Mouse (Mus musculus) adrenal gland, adult 18-20 months (tissue): ENCODE data around the gene Mcmbp. TPM values are rescaled to one million over a fixed set of nuclear protein-coding genes. Genes with fewer than 3 reads are reported as not detected.
A peak's percentile ranks its signal among the peaks of the same experiment; 100 is the strongest.

ENCODE experiments used
- DNase-seq, 2 experiments: peaks; one replicate each; pipeline ENCODE4 v3.0.0; 2021 to 2022; ENCODE audit warnings: low spot score in 2 of 2
- long read RNA-seq, 2 experiments: library from polyadenylated mRNA; stranded (forward); transcript quantifications; one replicate each; pipeline ENCODE4 v2.0.0; 2021
- total RNA-seq, 2 experiments: library from RNA; stranded (reverse); gene quantifications; 1 replicate in 1 of 2; 2 replicates in 1 of 2; pipeline ENCODE4 v1.2.3; 2021

Mcmbp gene
- total RNA-seq: 10 to 100 TPM; 29.4 to 34.5 TPM
- long read RNA-seq, experiment 1, full-length matches to known transcripts: 33 of 36 reads
- long read RNA-seq, experiment 1, partial matches to known transcripts: 2 of 36 reads
- long read RNA-seq, experiment 1, other reads (novel, unspliced or antisense): 1 of 36 reads
- long read RNA-seq, experiment 2, full-length matches to known transcripts: 37 of 44 reads
- long read RNA-seq, experiment 2, partial matches to known transcripts: 6 of 44 reads
- long read RNA-seq, experiment 2, other reads (novel, unspliced or antisense): 1 of 44 reads

DNA sequence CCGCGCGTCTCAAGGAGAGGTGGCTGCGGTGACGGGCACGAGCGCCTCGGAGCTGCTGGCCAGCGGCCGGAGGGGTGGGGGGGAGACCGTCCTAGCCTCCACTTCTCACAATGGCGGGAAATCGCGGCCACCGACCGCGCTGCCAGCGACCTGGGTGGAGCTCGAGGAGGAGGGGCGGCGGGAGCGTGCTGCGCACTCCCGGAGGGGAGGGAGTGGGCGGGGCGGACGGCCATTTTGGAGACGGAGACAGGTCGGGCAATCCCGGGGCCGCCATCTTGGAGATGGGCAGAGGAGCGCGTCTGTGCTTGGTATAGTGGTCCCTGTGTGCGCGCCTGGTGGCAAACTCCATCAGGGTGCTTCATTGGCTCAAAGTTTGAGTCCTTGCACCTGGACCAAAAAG is at the start of gene Mcmbp:
Gene Mcmbp, minus strand, starts transcription at position 162 of the 400 bp plus-strand sequence.
- DNase-seq: peak; percentile 96 to 98

GRCm38 (mm10) chr7:128790045-128790444 is 49.8 kb upstream of the Mcmbp start:
- no peak for DNase-seq

DNA sequence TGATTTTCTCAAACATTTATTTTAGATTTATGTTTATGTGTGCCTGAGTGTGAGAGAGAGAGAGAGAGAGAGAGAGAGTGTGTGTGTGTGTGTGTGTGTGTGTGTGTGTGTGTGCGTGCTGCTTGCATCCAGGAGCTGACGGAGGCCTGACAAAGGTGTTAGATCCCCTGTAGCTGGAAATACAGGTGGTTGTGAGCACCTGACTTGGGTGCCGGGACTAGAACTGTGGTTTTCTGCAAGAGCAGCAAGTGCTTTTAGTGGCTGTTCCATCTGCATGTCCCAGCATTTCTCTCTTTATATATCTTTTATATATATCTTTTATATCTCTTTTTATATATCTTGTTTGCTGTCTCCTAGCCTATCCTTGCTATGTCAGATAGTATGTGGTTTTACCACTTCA is 41.6 kb upstream of the Mcmbp start:
- no peak for DNase-seq

- peak; percentile 29 to 33 for DNase-seq
Measured at GRCm38 (mm10) chr7:128779305-128779704, 39.0 kb upstream of the Mcmbp start.

GRCm38 (mm10) chr7:128777201-128777600 is 36.9 kb upstream of the Mcmbp start:
- peak in 1 of 2 experiments; percentile 12 for DNase-seq

DNA sequence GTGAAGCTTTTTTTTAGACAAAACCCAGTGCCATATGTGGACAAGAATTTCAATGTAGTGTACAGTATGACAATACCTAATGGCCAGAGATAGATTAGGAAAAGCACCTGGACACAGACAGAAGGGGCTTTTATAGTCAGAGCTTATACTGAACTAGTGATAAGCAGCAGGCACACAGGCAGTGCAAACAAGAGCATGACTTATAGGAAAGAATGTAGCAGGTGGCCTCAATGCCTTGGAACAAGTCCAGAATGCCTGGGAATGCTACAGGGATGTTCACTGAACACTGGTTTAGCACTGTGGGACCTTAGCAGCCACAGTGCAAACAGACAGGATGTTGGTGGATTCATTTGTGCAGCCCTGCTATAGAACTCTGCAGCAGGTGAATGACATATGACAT is 26.4 kb upstream of the Mcmbp start:
- DNase-seq: no peak

- DNase-seq: no peak
Measured at GRCm38 (mm10) chr7:128758948-128759347, 18.7 kb upstream of the Mcmbp start.

DNA sequence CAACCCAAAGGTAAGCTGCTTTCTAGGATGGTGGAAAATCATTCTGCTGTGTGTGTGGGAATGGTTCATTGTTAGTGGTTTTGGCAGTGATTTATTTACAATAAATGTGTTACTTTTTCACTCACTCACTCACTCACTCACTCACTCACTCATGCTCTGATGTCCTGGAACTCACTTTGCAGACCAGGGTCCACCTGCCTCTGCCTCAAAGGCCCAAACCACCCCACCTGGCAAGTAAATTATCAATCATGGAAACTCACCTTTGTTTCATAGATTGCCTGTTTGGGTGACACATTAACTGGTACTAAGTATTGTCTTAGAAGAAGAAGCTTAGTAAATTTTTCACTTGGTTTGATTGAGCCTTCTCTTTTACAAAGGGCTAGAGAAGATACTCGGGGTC is 15.1 kb upstream of the Mcmbp start:
- no peak for DNase-seq

GRCm38 (mm10) chr7:128752012-128752411 is 11.7 kb upstream of the Mcmbp start:
- no peak for DNase-seq

GRCm38 (mm10) chr7:128750296-128750695 is 10.0 kb upstream of the Mcmbp start:
- DNase-seq: no peak

GRCm38 (mm10) chr7:128748758-128749157 is 8.5 kb upstream of the Mcmbp start:
- peak; percentile 38 to 60 for DNase-seq

DNA sequence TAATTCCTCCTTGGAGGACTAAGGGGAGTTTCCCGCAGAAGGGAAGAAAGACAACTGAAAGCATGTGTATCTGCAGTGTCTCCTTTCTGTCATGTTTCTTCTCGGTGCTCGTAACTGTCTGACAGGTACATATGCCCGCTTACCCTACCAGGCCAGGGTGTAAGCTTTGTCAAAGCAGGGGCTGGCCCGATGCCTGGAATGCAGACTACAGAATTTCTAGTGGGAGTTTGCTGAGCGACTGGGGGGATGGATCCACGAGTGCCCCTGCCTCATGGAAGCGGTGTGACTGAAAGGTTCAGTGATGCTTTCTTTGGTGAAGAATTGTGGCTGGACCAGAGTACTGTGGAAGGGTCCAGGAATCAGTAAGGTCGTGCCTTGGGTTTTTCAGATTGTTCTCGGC is 5.9 kb upstream of the Mcmbp start:
- no peak for DNase-seq

DNA sequence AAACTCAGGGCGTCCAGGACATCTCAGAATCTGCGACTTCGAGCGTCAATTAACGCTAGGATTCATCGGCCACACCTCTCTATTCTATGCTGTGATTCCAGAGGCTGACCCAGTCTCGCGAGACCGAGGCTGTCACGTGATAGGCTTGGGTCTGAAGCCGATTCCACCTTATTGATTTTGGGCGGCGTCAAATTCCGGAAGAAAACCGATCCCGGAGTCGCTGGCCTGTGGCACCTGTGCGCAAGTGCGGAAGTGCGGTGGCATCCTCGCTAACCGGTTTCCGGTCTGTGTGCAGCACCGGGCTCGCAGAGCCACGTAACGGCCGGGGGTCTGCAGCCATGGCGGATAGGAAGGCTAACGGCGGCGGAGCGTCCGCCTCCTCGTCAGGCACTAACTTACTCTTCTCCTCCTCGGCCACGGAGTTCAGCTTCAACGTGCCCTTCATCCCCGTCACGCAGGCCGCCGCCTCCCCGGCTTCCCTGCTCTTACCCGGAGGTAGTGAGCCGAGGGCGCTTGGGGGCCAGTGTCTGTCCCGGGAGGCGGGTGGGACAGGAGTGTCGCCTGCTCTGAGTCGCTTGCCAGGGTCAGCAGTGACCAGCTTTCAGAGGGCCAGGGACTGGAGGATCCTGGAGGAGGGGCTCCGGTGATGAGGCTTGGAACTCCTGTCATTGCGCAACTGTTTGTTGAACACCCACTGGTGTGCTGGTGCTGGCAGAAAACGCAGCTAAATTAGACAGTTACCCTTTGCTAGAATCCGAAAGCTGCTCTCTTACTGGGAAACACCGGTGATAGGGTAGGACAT is 4.6 kb upstream of the Mcmbp start, which contains the start of gene Sec23ip:
Gene Sec23ip, plus strand, starts transcription at position 260 of the 802 bp plus-strand sequence.
- peak; percentile 95 for DNase-seq

DNA sequence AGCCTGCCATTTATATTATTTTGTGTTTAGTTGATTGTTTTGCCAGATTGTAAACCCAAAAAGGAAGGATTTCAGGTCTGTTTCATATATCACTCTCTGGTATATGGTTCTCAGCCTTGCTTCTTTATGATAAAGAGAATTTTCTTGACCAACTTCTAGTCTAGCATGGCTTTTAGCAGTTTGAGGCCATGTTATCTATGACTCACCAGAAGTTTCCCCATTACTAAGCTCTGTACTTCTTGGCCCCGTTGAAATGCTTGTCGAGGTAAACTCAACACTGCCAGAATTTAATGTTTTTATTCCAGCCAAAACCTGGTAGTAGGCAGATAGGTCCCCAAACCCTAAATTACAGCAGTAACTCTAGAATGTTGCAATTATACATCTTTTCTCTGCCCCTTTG is 3.6 kb upstream of the Mcmbp start:
- DNase-seq: no peak

- DNase-seq: peak; percentile 48 to 60
Measured at GRCm38 (mm10) chr7:128739462-128740277, 625 bp downstream of the Mcmbp start.

DNA sequence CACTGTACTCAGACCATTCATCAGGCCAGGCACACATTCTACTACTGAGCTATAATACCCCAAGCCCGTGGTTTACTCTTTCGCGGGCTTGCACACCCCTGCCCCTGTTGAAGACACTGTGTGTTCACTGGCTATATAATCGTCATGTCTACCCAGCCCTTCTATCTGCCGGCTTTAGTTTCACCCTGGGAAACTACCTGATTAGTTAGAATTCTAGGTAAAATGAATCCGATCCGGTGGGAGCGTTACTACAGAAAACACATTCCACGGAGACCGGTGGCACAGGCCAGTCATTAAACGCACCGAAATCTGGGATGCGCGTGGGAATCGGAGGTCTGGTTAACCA is 1.2 kb downstream of the Mcmbp start:
- DNase-seq: no peak

GRCm38 (mm10) chr7:128738041-128738440 is 2.3 kb downstream of the Mcmbp start:
- DNase-seq: no peak

- DNase-seq: no peak
Measured at GRCm38 (mm10) chr7:128731585-128731984, 8.7 kb downstream of the Mcmbp start.

DNA sequence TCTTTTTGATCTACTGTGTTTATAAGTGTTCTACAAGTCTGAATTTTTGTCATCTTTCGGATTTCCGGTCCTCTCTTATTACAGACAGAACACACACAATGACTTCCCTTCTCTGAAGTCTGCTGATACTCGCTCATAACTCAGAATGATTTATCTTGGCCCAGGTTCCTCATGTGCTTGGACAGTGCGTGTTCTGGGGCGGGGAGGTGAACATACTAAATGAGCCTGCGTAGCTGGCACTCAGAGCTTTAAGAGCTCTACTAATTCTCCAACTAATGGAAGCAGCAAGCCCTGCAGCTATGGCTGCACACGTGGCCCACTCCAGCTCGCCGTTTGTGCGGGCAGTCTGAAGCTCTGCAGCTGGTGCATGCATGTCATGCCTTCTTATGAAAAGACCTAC is 11.6 kb downstream of the Mcmbp start:
- no peak for DNase-seq

DNA sequence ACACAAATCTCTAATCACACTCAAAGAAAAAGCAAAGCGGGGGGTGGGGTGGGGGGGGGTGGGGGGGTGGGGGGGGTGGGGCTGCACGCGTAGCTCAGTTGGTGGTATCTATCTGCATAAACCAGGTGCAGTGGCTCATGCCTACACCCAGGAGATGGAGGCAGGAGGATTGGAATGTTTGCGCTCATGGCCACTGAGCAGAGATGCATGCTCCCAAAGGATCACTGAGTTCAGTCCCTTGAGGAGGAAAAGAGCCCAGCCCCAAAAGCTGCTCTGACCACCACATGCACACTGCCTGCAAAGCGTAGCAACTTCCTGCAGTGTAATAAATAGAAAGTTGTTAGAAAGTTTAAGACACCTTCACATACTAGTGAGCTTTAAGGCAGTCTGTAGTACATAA is 12.6 kb downstream of the Mcmbp start:
- DNase-seq: no peak

DNA sequence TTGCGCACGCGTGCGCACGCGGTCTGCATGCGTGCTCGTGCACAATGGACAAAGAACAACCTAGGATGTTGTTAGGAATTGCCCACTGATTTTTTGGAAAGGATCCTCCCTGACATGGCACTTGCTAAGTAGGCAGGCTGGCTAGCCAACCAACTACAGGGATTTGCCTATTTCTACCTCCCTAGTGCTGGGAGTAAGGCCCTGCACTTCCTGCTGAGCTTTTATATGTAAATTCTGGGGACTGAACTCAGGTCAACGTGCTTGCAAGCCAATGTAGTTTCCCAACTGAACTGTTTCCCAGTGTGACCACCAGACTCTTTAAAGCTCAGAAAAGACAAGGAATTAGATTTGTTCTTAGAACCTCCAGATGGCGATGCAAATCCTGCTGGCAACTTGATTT is 13.3 kb downstream of the Mcmbp start:
- no peak for DNase-seq

- no peak for DNase-seq
Measured at GRCm38 (mm10) chr7:128725189-128725588, 15.1 kb downstream of the Mcmbp start.
